Mouse (Mus musculus) heart, embryonic 14.5 days (tissue): Measurements from ENCODE around the gene Parp2. TPM values are rescaled to one million over a fixed set of nuclear protein-coding genes. Genes with fewer than 3 reads are reported as not detected.

ENCODE experiments used
- ATAC-seq: fragments of 200-750 bp; cut with Nextera tagmentation; 2 replicates; pipeline ENCODE4 v1.8.0; 2017; ENCODE audit warnings: low read depth, moderate TSS enrichment; ENCODE audit not compliant: insufficient number of reproducible peaks, insufficient read depth, low FRiP score
- H3K27ac ChIP-seq, 2 experiments: fragments of 200-500 bp in 1 of 2; fragments of 300-500 bp in 1 of 2; sonication (generic) in 1 of 2; replicated peaks in 1 of 2; 2 replicates each; pipeline ENCODE4 v1.5.1; 2012 to 2014; ENCODE audit warnings: low read depth in 2 of 2, low read length in 2 of 2, control low read depth in 1 of 2, mild to moderate bottlenecking in 1 of 2, mixed read lengths in 1 of 2; ENCODE audit not compliant: control insufficient read depth in 1 of 2, insufficient read depth in 1 of 2
- H3K27me3 ChIP-seq: fragments of 300-500 bp; sonication (generic); 2 replicates; pipeline ENCODE4 v1.6.1; 2014; ENCODE audit warnings: mild to moderate bottlenecking, low read length, control low read depth; ENCODE audit not compliant: control insufficient read depth, insufficient read depth
- H3K36me3 ChIP-seq: fragments of 300-500 bp; sonication (generic); 2 replicates; pipeline ENCODE4 v1.6.1; 2014; ENCODE audit warnings: mild to moderate bottlenecking, control low read depth, low read length, mixed read lengths; ENCODE audit not compliant: control insufficient read depth, insufficient read depth
- H3K4me1 ChIP-seq, 2 experiments: fragments of 200-500 bp in 1 of 2; fragments of 300-500 bp in 1 of 2; sonication (generic) in 1 of 2; 2 replicates each; pipeline ENCODE4 v1.6.1; 2012 to 2014; ENCODE audit warnings: low read length in 2 of 2, control low read depth in 1 of 2, mixed read lengths in 1 of 2; ENCODE audit not compliant: control insufficient read depth in 2 of 2, insufficient read depth in 2 of 2
- H3K4me2 ChIP-seq: fragments of 300-500 bp; sonication (generic); 2 replicates; pipeline ENCODE4 v1.6.1; 2014; ENCODE audit warnings: mild to moderate bottlenecking, low read length
- H3K4me3 ChIP-seq, 2 experiments: fragments of 200-500 bp in 1 of 2; fragments of 300-500 bp in 1 of 2; sonication (generic) in 1 of 2; 2 replicates each; pipeline ENCODE4 v1.5.1; 2012 to 2014; ENCODE audit warnings: low read length in 2 of 2, mild to moderate bottlenecking in 2 of 2, control low read depth in 1 of 2, low read depth in 1 of 2, moderate library complexity in 1 of 2; ENCODE audit not compliant: control insufficient read depth in 1 of 2, insufficient read depth in 1 of 2
- H3K9ac ChIP-seq: fragments of 300-500 bp; sonication (generic); 2 replicates; pipeline ENCODE4 v1.6.1; 2014; ENCODE audit warnings: mild to moderate bottlenecking, low read length
- H3K9me3 ChIP-seq: fragments of 300-500 bp; sonication (generic); 2 replicates; pipeline ENCODE4 v1.6.1; 2016; ENCODE audit warnings: low read length, control low read depth; ENCODE audit not compliant: control insufficient read depth
- WGBS: fragments of 180-500 bp; shearing (Covaris S2); extraction: QIAGEN DNeasy Blood & Tissue Kit; methylation state at CpG from one replicate; pipeline ENCODE4 v1.1.7; 2014; 5-methylcytosine and 5-hydroxymethylcytosine counted together
- polyA plus RNA-seq: library from polyadenylated mRNA; unstranded; fragments of >200 nt; fragmentation: Nextera tagmentation; extraction: Ambion mirVana; gene quantifications from 2 replicates; pipeline ENCODE4 v1.2.1, GENCODE M21; 2014

The Parp2 gene
- polyA plus RNA-seq, 1 experiment from 2014 or later = 46.0 TPM

- no peak overlapping the region for H3K9ac ChIP-seq
- H3K27ac ChIP-seq = no peak overlapping the region
- no peaks in the 10 kb centered on the region for H3K9me3 ChIP-seq
- H3K4me1 ChIP-seq = peaks cover 2 to 3% of the 10 kb centered on the region in 2 experiments; a peak in 1 of 4 replicates
- H3K36me3 ChIP-seq = peaks cover 7% of the 10 kb centered on the region; the same call in 1 of the 2 replicates
- no peak overlapping the region for H3K4me2 ChIP-seq
- no peaks in the 10 kb centered on the region for H3K27me3 ChIP-seq
- H3K4me3 ChIP-seq = no peak overlapping the region
- no peak for ATAC-seq
- 86% methylated on average over 5 of the region's 5 CpGs for WGBS
Measured at GRCm38 (mm10) chr14:50868656-50869055, 61.0 kb downstream of the Parp2 start.

- Histone ChIP-seq H3K4me2 (peak within 1 kb of the TSS; percentile 60), H3K27ac (peak within 1 kb of the TSS; percentile 59 to 88), H3K9me3 (no peaks in the 10 kb centered on the region), H3K4me3 (peak within 1 kb of the TSS; percentile 53 to 97), H3K9ac (peak within 1 kb of the TSS; percentile 63), H3K36me3 (peaks cover 7% of the 10 kb centered on the region; the same call in 1 of the 2 replicates), H3K27me3 (no peaks in the 10 kb centered on the region), H3K4me1 (peaks cover 2 to 3% of the 10 kb centered on the region in 2 experiments; a peak in 1 of 4 replicates)
- WGBS = 7% methylated on average over 32 of the region's 32 CpGs
- ATAC-seq = peak; percentile 76
Measured at GRCm38 (mm10) chr14:50869889-50870804, 62.5 kb downstream of the Parp2 start, which contains the start of gene Tep1. Gene Tep1, minus strand, starts transcription at chr14:50870560.

GRCm38 (mm10) chr14:50870805-50871143 is 63.1 kb downstream of the Parp2 start:
- 0 out of 2 replicates have a peak, but pooled peaks have one; percentile 14 for ATAC-seq
- peak overlapping the region; percentile 63 for H3K9ac ChIP-seq
- WGBS = 23% methylated on average over 5 of the region's 5 CpGs
- peaks cover 7% of the 10 kb centered on the region; the same call in 1 of the 2 replicates for H3K36me3 ChIP-seq
- peak overlapping the region; percentile 33 to 59; a peak in 3 of 4 replicates for H3K27ac ChIP-seq
- peak overlapping the region; percentile 60 for H3K4me2 ChIP-seq
- H3K4me1 ChIP-seq = peaks cover 2 to 3% of the 10 kb centered on the region in 2 experiments; a peak in 1 of 4 replicates
- peak overlapping the region; percentile 53 to 97 for H3K4me3 ChIP-seq
- no peaks in the 10 kb centered on the region for H3K9me3 ChIP-seq
- no peaks in the 10 kb centered on the region for H3K27me3 ChIP-seq

Other genes starting within 250 kb of the Parp2 start
- gene Olfr744, start 193.0 kb upstream of the Parp2 start, polyA plus RNA-seq = not detected in 2 replicates
- gene Olfr745, start 168.5 kb upstream of the Parp2 start, polyA plus RNA-seq = not detected in 2 replicates
- gene Olfr746, start 160.8 kb upstream of the Parp2 start, polyA plus RNA-seq = not detected in 2 replicates
- not detected in 2 replicates for gene Olfr747, start 114.6 kb upstream of the Parp2 start, polyA plus RNA-seq
- not detected in 2 replicates for gene Olfr748, start 100.5 kb upstream of the Parp2 start, polyA plus RNA-seq
- not detected in 2 replicates for gene Olfr749, start 62.7 kb upstream of the Parp2 start, polyA plus RNA-seq
- 48.8 and 51.8 TPM in 2 replicates for gene Ttc5, start 22.3 kb upstream of the Parp2 start, polyA plus RNA-seq
- not detected in 2 replicates for gene Ccnb1ip1, start 109 bp upstream of the Parp2 start, polyA plus RNA-seq
- gene Tep1, start 62.7 kb downstream of the Parp2 start, polyA plus RNA-seq = 6.6 and 8.3 TPM in 2 replicates
- gene Klhl33, start 89.7 kb downstream of the Parp2 start, polyA plus RNA-seq = 0.11 and 0.26 TPM in 2 replicates
- 118 and 134 TPM in 2 replicates for gene Osgep, start 117.1 kb downstream of the Parp2 start, polyA plus RNA-seq
- 127 and 132 TPM in 2 replicates for gene Apex1, start 117.1 kb downstream of the Parp2 start, polyA plus RNA-seq
- 24.0 and 35.1 TPM in 2 replicates for gene Pip4p1, start 123.0 kb downstream of the Parp2 start, polyA plus RNA-seq
- gene Pnp, start 123.2 kb downstream of the Parp2 start, polyA plus RNA-seq = 30.5 and 32.2 TPM in 2 replicates
- not detected in 2 replicates for gene Gm49342, start 136.7 kb downstream of the Parp2 start, polyA plus RNA-seq
- 0.36 and 0.59 TPM in 2 replicates for gene Pnp2, start 148.2 kb downstream of the Parp2 start, polyA plus RNA-seq
- gene Rnase10, start 199.9 kb downstream of the Parp2 start, polyA plus RNA-seq = 0.32 and 0.57 TPM in 2 replicates
- gene Rnase9, start 234.0 kb downstream of the Parp2 start, polyA plus RNA-seq = not detected in 2 replicates
- gene Rnase11, start 242.3 kb downstream of the Parp2 start, polyA plus RNA-seq = not detected in 2 replicates
- 0.82 TPM in 1 of 2 replicates, not detected in the other for gene Rnase12, start 249.8 kb downstream of the Parp2 start, polyA plus RNA-seq